Mouse (Mus musculus) adipocyte (in vitro differentiated cells): ENCODE measurements around the gene Plch1.

Experiments used
- DNase-seq: peaks from one replicate; pipeline ENCODE4 v3.0.0-alpha.2; 2016; ENCODE audit warnings: low spot score

Plch1 gene

GRCm38 (mm10) chr3:63899309-63899695 is at the start of gene Plch1:
Plch1 (minus strand) TSS chr3:63899472.
- no peak for DNase-seq

DNA sequence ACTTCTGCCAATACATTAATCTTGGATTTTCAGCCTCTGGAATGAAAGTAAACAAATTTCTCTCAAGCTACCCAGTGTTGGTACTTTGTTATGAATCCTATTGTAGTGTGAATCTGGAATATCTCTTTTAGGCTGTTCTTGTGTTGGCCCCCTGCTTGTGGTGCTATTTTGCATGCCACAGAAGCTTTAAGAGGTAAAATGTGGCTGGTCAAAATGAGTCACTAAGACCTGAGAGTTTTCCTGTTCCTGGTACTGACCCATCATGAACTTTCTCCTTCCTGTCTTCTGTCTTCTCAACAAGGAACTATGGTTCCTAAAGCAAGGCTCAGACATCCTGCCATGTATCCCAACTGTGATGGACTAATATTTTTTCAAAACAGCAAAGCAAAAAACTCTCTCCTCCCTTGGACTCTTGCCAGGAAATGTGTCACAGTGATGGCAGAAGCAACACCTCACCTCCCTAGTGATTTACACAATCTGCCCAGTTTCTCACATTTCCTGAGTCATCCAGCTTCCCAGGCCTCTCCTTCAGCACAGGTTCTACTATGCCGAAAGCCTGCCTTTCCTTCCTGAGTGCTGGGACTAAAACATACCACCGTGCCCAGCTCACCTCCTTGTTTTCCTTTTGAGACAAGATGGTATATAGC is 42.1 kb upstream of the Plch1 start:
- DNase-seq: peak; percentile 70

- no peak for DNase-seq
Observed at GRCm38 (mm10) chr3:63938928-63939327, 39.7 kb upstream of the Plch1 start.

GRCm38 (mm10) chr3:63928878-63929859 is 29.9 kb upstream of the Plch1 start, which contains the start of gene E130311K13Rik:
E130311K13Rik (minus strand) TSS chr3:63929472.
- peak; percentile 88 for DNase-seq

DNA sequence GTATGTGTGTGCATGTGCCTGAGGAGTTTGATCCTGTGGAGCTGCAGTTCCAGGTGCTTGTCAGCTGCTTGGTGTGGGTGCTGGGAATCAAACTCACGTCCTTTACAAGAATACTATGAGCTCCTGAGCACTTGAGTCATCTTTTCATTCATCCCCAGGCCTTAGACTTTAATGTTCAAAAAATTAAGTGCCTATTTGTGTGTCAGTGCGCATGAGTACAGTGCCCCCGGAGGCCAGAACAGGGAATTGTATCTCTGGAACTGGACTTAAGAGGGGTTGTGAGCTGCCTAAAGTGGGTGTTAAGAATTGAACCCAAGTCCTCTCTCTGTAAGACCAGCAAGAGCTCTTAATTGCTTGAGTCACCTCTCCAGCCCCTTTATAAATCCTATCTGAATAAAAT is 20.4 kb upstream of the Plch1 start:
- DNase-seq: peak; percentile 24

GRCm38 (mm10) chr3:63910301-63910700 is 11.0 kb upstream of the Plch1 start:
- no peak for DNase-seq

DNA sequence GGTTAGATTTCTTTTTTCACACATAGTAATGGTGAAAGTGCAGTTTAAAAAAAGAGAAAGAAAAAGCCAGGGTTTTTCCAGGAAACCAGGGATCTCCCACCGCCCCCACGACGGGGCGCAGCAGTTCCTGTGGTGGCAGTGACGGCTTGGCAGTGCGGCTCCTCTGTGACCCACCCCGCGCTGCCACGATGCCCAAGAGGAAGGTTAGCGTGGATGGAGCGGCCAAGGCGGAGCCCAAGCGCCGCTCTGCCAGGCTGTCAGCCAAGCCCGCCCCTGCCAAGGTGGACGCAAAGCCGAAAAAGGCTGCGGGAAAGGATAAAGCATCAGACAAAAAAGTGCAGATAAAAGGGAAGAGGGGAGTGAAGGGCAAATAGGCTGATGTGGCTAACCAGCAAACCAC is 6.0 kb upstream of the Plch1 start:
- no peak for DNase-seq

- no peak for DNase-seq
Observed at GRCm38 (mm10) chr3:63904157-63904556, 4.9 kb upstream of the Plch1 start.

GRCm38 (mm10) chr3:63900021-63900571 is 824 bp upstream of the Plch1 start:
- no peak for DNase-seq

GRCm38 (mm10) chr3:63898581-63899308 is 527 bp downstream of the Plch1 start:
- DNase-seq: peak; percentile 14

DNA sequence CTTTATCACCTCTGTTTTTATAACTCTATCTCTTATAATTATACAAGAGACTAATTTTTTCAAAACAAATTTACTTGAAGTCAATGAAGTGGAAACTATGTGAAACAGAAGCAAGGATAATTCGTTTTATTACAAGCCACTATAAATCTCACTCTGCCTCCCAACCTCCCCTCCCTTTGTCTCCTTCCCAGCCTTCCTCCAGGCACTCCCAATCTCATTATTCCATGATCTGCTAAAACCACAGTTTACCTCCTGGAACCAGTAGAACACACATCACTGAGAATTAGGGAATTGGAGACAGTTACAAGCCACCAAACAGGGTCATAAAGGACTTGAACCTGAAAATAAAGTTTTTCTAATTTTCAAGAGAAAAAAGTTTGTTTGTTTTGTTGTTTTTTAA is 2.1 kb downstream of the Plch1 start:
- no peak for DNase-seq

- DNase-seq: no peak
Observed at GRCm38 (mm10) chr3:63896303-63896702, 3.0 kb downstream of the Plch1 start.

DNA sequence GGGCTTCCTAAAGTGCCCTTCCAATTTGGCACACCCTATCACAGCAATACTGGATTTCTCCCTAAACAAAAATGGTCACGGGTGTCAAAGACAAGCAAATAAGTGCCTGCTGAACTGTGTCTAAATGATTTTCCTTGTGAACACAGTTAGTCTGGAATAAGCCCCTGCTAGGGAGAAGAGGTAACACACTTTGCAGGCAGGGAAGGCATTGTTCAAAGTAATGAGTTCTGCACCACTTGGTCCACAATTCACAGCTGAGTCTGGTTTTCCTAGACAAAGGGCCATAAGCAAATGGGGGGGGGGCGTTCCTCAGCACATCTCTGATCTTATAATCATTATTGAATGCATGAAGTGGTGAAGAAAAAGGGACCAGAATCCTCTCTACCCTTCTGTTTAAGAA is 3.5 kb downstream of the Plch1 start:
- no peak for DNase-seq

GRCm38 (mm10) chr3:63893677-63894076 is 5.6 kb downstream of the Plch1 start:
- no peak for DNase-seq

GRCm38 (mm10) chr3:63892154-63892553 is 7.1 kb downstream of the Plch1 start:
- no peak for DNase-seq

GRCm38 (mm10) chr3:63881065-63881464 is 18.2 kb downstream of the Plch1 start:
- no peak for DNase-seq

DNA sequence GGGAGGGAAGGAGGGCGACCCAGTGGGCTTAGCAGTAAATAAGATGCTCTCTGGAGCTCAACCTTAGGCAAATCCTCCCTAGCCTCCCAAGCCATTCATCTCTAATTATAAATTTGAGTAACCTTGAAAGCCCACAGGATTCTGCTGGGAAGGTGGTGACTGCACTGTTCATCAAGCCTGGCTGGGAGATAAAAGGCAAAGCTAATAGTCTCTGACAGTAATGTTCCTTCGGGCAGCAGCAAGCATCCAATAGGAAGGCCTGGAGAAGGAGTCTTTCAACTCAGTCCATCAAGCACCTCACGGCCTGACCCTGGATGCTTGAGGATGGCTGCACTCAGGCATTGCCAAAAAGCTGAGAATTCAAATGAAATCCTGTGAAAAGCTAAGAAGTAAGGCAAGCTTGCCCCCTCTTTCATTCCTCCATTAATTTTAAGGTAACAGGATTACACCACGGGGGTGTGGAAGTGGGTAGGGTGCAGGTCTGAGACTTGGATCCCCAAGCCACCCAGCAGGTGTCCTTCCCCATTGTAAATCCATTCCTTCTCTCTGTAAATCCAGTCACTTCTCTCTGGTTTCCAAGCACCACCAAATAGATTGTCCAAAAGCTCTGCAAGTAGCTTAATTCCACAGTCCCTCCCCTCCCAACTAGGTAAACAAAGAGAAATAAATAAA is 20.1 kb downstream of the Plch1 start:
- DNase-seq: no peak

- no peak for DNase-seq
Observed at GRCm38 (mm10) chr3:63872818-63873217, 26.5 kb downstream of the Plch1 start.

DNA sequence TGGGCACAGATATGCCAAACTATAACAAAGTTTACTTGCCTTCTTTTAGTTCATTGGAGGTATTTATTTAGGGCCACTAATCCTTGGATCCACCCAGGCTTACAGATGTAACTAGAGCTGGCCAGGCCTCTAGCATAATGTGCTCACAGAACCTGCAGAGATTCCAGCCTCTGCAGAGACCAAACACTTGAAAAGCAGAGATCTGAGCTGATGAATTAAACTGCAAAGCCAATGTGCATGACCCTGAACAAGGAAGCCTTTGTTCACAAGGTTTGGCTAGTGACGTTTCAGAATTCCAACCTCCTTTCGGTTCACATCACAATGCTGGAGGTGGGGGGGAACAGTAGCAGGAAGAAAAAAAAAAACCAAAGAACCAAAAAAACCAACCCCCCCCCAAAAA is 28.0 kb downstream of the Plch1 start:
- DNase-seq: no peak

GRCm38 (mm10) chr3:63868285-63868684 is 31.0 kb downstream of the Plch1 start:
- DNase-seq: peak; percentile 76

DNA sequence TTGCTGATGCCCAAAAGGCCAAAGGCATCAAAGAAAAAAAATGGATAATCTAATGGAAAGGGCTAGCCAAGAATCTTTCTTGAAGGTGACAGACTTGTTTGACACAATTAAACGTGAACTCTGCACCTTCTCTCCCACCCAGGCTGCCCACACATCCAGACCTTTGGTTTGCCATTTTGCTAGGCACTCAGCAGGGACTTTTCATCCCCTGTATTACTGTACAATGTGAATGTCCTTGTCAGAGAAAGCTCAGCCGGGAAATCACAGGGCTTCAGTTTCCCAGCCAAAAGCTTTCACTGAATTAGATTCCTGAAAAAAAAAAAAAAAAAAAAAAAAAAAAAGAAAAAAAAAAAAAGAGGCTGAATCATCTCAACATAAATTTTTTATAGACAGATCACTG is 34.2 kb downstream of the Plch1 start:
- no peak for DNase-seq

- no peak for DNase-seq
Observed at GRCm38 (mm10) chr3:63862716-63863115, 36.6 kb downstream of the Plch1 start.
